Comparison of ENCODE assay signal across 16 mouse cellular contexts in the genomic region with DNA sequence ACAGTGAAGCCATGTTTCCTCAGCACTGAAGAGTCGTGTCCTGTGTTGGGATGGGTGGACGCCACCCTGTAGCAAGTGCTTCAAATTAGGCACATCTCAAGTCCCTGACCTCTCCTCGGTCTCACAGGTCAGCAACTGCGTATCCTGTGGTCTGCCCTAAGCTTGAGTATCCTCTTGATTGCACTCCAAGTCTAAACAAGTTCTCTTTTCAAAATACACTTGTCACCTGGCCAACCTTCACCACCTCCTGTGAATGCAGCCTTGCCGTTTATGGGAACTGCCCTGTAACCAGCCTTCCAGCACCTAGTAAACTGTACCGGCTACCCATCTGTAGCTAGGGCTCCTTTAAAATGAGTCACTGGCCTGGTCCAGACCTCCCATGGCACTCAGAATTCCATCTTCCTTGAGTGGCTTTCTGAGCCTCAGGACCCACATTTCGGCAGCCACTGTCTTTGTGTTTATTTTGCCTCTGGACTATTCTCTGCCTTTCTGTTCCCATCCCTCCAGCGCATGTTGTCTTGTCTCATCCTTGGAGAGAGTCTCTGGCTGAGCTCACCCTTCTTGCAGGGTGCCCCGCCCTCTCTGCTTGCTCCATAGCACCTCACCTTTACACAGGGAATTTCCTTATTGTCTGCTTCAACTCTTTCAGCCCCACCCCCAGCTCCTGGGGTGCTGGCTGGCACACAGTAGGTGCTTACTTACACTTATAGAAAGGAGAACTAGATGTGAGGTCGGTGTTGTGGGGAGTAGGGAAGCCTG.
DNase-seq lines count a peak whose midpoint lies in the region; ATAC-seq and TF ChIP-seq lines count a peak whose summit lies in the region.
"Had no signal": no experiment of that assay in that cellular context is flagged by ENCODE, and none has a peak within 500 bp of the region (broad histone marks: within the 10 kb centered on the region; RNA-seq: fewer than 3 reads in every experiment).

No protein-coding gene starts in this region.

- in situ Hi-C loops in Patski (cut with MboI; ENCODE audit: low pct_unique_long_range_greater_than_20kb), result no loop called here

- peak overlapping the region; percentile 60; the same call in 1 of the 2 replicates for H3K27ac ChIP-seq in lung, embryonic 15.5 days
- no peak overlapping the region for H3K27ac ChIP-seq in intestine, embryonic 16.5 days (ENCODE audit: low read length)
- H3K27ac ChIP-seq: forebrain, embryonic 12.5 days; heart, embryonic 10.5 days; hindbrain, embryonic 12.5 days; left cerebral cortex, adult 2 months; liver, embryonic 13.5 days; stomach, embryonic 15.5 days had no signal

- no peak overlapping the region for H3K4me3 ChIP-seq in lung, embryonic 15.5 days
- H3K4me3 ChIP-seq in intestine, embryonic 16.5 days (ENCODE audit: low read length), result no peak overlapping the region
- H3K4me3 ChIP-seq: forebrain, embryonic 12.5 days; heart, embryonic 10.5 days; hindbrain, embryonic 12.5 days; left cerebral cortex, adult 2 months; liver, embryonic 13.5 days; stomach, embryonic 15.5 days had no signal

- no peak overlapping the region for H3K4me2 ChIP-seq in lung, embryonic 15.5 days
- no peak overlapping the region for H3K4me2 ChIP-seq in intestine, embryonic 16.5 days (ENCODE audit: low read depth, low read length)
- H3K4me2 ChIP-seq: forebrain, embryonic 12.5 days; hindbrain, embryonic 12.5 days; liver, embryonic 13.5 days; stomach, embryonic 15.5 days had no signal

- TF ChIP-seq CTCF in Patski (IDR thresholded peaks at IDR 0.05), result no peak

- no peak for DNase-seq in lung, postnatal 10 days
- DNase-seq in Patski (ENCODE audit: low read depth, low spot score), result no peak
- peak; percentile 68 for DNase-seq in skeletal muscle tissue, adult 2 months (ENCODE audit: low read depth, low spot score)
- DNase-seq in yolk sac, embryonic 10.5 days (ENCODE audit: low spot score), result no peak
- DNase-seq: cerebellum, adult 2 months; kidney, postnatal 36 days; liver, embryonic 13.5 days; right cerebral cortex, postnatal 25 days had no signal

- no peaks in the 10 kb centered on the region for H3K27me3 ChIP-seq in lung, embryonic 15.5 days
- H3K27me3 ChIP-seq in Patski, result no peaks in the 10 kb centered on the region
- no peaks in the 10 kb centered on the region for H3K27me3 ChIP-seq in intestine, embryonic 16.5 days (replicated peaks; ENCODE audit: control insufficient read depth, insufficient read depth, low read length)
- H3K27me3 ChIP-seq: liver, embryonic 13.5 days; stomach, embryonic 15.5 days had no signal

- no peak overlapping the region for H3K9ac ChIP-seq in lung, embryonic 15.5 days
- no peak overlapping the region for H3K9ac ChIP-seq in intestine, embryonic 16.5 days (ENCODE audit: low read depth, low read length)
- H3K9ac ChIP-seq: forebrain, embryonic 12.5 days; hindbrain, embryonic 12.5 days; liver, embryonic 13.5 days; stomach, embryonic 15.5 days had no signal

- no peak for ATAC-seq in lung, embryonic 15.5 days (ENCODE audit: borderline replicate concordance, extremely low read depth, low FRiP score, low TSS enrichment)
- ATAC-seq in Patski, result peak; percentile 84
- ATAC-seq in intestine, embryonic 16.5 days, result peak; percentile 64
- no peak for ATAC-seq in frontal cortex, adult (ENCODE audit: low TSS enrichment)

- peaks cover 65% of the 10 kb centered on the region for H3K4me1 ChIP-seq in lung, embryonic 15.5 days
- peaks cover 12% of the 10 kb centered on the region for H3K4me1 ChIP-seq in intestine, embryonic 16.5 days (ENCODE audit: control insufficient read depth, insufficient read depth, low read length)

- WGBS in lung, embryonic 15.5 days, result 50% methylated on average over 10 of the region's 10 CpGs
- WGBS in intestine, embryonic 16.5 days, result 65% methylated on average over 10 of the region's 10 CpGs

- POLR2A ChIA-PET in Patski (lab: Charles Lee), result interaction anchor here (0.9 to 1.2 kb wide), 2 partner anchors 10 to 16 kb away, joined by 3 to 4 read pairs; no protein-coding TSS in a partner anchor

- CTCF ChIA-PET in Patski (lab: Charles Lee), result interaction anchor here (2.4 kb wide), 1 partner anchor 11 kb away, joined by 8 read pairs; no protein-coding TSS in a partner anchor

- no peaks in the 10 kb centered on the region for H3K9me3 ChIP-seq in lung, embryonic 15.5 days
- no peaks in the 10 kb centered on the region for H3K9me3 ChIP-seq in intestine, embryonic 16.5 days (ENCODE audit: control insufficient read depth, low read length)
- H3K9me3 ChIP-seq: forebrain, embryonic 12.5 days; heart, embryonic 10.5 days; hindbrain, embryonic 12.5 days; liver, embryonic 13.5 days; stomach, embryonic 15.5 days had no signal

- H3K36me3 ChIP-seq in lung, embryonic 15.5 days, result no peaks in the 10 kb centered on the region
- no peaks in the 10 kb centered on the region for H3K36me3 ChIP-seq in intestine, embryonic 16.5 days (ENCODE audit: control insufficient read depth, insufficient read depth, low read length)
- H3K36me3 ChIP-seq: forebrain, embryonic 12.5 days; heart, embryonic 10.5 days; hindbrain, embryonic 12.5 days; liver, embryonic 13.5 days; stomach, embryonic 15.5 days had no signal

Comparison
In these comparisons a context has a peak if more than half of its experiments do, and no peak if none do; other contexts are left out.
1. ATAC-seq: peak in Patski (single experiment) and intestine, embryonic 16.5 days (single experiment); none in lung, embryonic 15.5 days (single experiment) and frontal cortex, adult (single experiment).